Mouse (Mus musculus) c-Kit-negative CD71-positive TER-119-positive erythroid progenitor cells, embryonic 14.5 days (primary cell): ENCODE data around the gene Hcfc1r1.
A peak's percentile ranks its signal among the peaks of the same experiment; 100 is the strongest.

ENCODE experiments used
- DNase-seq: peaks from one replicate; pipeline ENCODE4 v3.0.0-alpha.2; 2013; ENCODE audit warnings: low read depth, low spot score

The Hcfc1r1 gene

DNA sequence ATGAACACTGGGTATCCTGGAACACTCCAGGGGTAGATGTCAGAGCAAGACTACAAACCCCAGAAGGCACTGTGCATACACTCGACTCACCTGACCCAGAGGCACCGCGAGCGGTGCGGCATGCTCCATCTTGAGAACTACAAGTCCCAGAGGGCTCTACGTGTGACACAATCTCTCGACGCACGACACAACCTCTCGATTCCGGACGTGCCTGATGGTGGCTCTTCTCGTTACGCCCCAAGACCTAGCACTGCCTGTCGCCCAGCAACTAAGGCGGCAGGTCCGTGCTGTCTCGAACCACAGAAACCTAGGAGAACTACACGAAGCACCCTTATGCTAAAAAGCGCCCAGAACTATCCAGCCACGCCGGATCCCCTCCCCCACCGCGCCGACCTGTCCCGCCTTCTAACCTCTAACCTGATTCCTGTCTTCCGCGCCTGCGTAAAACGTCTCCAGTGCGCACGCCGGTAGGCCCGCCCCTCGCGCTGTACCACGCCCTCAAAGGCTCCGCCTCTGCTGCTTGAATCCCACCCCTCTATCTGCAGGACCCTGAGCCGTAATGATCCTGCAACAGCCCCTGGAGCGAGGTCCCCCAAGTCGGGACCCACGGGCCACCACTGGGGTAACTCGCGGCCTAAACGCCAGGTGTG is at the start of gene Hcfc1r1, which contains the start of gene Thoc6:
Gene Hcfc1r1, plus strand, starts transcription at position 173 of the 650 bp plus-strand sequence.
Gene Thoc6, minus strand, starts transcription at position 459 of the 650 bp plus-strand sequence.
- DNase-seq: peak; percentile 75

DNA sequence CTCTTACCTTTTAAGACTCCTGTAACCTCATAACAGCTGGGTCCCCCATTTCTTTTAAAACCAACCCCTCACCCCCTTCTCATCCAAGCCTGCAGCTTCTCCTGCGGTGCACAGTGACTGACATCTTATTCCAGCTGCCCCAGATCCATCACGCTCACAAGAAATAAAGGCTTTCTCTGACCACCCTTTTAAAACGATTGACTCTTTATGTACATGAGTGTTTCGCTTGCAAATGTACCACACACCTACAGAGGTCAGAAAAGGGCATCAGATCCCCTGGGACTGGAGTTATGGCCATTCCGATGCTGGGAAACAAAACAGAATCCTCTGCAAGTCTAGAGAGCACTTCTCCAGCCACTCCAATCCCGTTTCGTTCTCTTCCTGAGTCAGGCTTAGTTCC is 45.6 kb upstream of the Hcfc1r1 start:
- no peak for DNase-seq

DNA sequence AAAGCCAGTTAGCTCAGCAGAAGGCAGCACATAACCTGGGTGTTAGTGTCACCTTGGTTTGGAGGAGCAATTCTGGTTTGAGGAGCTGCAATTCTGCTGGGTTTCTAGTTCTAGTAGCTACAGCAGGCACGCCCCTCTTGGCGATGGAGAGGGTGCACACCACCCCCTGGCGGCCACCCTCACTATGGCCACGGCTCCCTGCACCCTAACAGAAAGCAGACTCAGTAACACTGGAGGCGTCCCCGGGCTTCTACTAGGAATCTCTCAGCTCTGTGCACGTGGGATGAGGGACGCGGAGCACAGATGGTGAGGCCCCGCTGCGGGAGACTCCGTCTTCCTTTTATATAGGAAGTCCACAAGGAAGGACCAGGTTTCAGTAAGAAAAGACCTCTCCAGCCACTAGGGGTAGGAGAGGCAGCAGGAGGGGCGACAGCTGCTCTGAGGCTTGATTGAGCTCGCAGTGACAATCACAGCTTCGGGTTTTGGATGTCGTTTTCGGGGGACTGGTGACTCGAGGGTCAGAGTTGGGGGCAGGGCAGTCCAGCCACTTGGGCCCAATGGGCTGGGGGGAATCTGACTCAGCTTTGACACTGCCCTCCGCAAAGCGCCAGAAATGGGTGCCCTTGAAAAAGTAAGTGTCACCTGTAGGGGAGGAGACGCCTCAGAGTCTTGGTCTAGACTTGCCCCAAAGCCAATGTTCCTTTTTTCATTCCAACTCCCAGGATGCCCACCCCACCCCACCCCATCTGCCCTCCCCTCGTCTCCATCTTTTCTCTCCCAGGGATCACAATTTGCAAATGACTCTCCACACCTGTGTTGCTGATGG is 43.0 kb upstream of the Hcfc1r1 start:
- peak; percentile 8 for DNase-seq

DNA sequence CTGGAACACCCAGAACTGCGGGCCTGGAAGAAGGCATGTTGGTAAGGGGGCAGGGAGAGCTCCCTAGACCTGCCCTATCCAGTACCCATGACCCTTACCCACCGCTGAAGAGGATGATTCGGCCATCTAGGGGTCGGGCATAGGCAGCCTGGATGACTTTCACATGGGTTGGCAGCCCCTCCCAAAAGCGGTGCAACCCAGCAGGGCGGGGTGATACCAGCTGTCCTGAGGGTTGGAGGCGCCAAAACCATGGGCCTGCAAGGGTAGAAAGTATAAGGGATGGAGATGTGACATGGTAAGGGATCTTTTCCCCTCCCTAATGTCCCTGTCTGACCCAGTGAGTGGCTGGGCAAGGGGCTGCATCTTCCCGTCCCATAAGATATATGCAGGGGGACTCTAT is 42.2 kb upstream of the Hcfc1r1 start:
- DNase-seq: no peak

DNA sequence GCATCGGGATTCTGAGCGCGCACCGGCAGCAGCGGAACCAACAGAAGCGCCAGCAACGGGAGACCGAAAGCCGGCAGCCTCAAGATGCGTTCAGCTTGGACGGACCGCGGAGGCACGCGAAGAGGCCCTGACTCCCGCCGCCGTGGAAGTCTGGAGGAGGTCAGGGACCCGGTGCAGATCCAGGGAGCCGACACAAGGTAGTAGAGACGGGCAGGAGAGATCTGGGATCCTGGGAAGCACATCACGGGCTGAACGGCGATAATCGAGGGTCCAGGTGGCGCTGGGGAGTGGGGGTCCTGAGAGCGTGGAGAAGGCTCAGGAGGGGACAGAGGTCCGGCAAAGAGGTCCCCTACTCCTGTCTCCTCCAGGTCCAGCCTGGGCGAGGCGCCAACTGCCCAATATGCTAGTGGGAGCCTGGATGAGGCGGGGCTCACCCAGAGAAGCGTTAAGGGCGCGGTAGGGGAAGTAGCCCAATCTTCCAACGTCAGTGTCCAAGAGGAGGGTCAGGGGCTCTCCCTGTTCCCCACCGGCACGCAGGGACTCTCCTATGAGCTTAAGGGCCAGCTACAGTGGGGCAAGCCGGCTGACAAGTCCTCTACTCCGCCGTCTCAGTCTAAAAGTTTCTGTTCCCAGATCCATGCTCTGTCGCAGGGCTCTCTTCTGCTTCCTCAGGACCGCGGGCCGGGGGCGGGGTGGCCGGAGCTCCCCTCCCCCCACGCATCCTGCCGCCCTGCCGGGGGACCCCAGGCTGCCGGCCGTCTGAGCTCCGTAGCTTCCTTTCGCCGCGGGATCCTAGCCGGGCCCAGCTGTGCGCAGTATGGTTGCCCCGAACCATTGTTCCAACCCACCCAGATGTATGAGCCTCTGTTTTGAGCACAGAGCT is 28.5 kb upstream of the Hcfc1r1 start, which contains the start of gene Mmp25:
Gene Mmp25, minus strand, starts transcription at position 665 of the 883 bp plus-strand sequence.
- no peak for DNase-seq

DNA sequence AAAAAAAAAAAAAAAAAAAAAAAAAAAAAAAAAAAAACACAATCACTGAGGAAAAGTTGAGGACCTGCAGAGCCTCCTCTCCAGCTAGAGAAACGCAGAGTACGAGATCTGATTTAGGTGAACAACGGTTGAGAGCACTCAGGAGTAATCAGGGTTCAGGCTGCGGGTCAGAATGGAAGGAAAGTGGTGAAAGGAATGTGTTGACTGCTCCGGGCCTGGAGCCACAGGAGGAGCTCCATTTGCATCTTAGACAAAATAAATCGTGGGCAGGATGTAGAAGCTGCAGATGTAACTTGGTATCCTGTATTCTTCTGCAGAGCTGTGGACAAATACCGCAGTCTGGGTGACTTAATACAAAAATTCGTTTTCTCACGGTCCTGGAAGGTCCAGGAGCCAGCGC is 27.5 kb upstream of the Hcfc1r1 start:
- no peak for DNase-seq

DNA sequence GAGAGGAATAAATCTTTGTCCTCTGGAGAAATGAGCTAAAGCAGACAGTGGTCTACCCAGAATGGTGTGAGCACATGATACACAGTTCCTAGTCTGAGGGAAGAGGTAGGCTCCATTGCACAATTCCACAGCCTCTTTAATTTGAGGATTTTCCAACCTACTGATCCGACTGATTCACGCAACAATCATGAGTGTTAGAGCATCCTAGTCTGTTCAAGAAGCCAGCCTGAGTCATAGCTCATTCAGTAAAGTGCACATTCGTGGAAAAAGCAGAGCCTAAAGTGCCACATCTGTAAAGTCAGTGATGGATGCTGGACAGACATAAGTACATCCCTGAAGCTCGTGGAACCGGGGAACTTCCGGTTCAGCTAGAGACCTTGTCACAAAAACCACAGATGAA is 22.0 kb upstream of the Hcfc1r1 start:
- no peak for DNase-seq

DNA sequence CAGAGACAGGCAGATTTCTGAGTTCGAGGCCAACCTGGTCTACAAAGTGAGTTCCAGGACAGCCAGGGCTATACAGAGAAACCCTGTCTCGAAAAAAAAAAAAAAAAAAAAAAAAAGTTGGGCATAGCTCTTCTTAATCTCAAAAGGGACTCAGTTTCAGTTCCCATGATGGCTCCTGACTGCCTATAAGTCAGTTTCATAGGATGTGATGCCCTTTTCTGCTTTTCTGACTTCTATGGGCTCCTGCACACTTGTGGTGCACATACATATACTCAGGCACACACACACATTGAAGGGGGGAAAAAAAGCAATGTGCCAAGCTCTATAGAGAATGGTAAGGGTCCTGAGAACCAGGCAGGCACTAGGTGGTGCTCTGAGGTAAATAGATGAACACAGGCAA is 20.1 kb upstream of the Hcfc1r1 start:
- no peak for DNase-seq

DNA sequence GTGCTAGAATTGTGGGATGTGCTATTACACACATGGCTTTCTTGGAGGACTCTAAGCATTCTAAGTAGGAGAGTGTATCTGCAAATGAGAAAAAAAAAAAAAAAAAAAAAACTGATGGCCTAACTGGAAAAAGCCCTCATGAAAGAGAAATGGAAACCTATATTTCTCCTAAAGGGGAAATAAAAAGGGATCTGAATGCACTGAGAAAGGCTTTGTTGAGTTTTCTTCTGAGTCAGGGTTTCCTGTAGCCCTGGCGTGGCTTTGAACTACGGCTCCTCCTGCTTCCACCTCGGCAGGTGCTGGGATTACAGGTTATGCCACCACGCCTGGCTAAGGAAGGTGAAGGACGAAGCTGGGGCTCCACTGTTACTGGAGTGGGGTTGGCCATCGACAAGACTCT is 19.4 kb upstream of the Hcfc1r1 start:
- no peak for DNase-seq

DNA sequence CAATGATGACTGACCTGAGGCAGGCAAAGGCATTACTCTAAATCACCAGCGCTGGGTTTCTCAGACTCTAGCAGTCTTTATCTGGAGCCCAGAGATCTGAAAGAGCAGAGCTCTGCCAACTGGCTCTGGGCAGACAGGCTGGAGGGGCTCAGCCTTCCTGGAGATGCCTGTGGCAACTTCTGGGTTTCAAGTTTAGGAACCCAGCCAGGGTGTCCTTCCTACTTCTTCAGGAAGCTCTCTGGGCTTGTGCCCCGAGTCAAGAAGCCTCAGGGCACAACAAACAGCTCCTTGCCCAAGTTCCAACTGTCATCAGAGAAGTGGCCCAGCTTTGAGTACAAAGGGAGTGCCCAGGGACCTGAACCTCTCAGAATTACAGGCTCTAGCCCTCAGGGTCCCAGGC is 19.0 kb upstream of the Hcfc1r1 start:
- no peak for DNase-seq

DNA sequence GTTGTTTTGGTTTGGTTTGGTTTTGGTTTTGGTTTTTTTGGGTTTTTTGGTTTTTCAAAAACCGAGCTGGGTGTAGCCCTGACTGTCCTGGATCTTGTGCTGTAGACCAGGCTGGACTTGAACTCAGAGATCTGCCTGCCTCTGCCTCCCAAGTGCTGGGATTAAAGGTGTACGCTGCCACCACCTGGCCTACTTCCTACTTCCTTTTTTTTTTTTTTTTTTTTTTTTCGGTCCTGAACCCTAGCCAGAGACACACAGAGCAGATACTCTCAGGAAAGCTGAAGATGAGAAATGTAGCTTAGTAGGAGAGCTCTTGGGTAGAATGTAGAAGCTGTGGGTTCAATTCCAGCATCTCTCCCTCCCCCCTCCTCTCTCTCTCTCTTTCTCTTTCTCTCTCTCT is 14.9 kb upstream of the Hcfc1r1 start:
- DNase-seq: no peak

DNA sequence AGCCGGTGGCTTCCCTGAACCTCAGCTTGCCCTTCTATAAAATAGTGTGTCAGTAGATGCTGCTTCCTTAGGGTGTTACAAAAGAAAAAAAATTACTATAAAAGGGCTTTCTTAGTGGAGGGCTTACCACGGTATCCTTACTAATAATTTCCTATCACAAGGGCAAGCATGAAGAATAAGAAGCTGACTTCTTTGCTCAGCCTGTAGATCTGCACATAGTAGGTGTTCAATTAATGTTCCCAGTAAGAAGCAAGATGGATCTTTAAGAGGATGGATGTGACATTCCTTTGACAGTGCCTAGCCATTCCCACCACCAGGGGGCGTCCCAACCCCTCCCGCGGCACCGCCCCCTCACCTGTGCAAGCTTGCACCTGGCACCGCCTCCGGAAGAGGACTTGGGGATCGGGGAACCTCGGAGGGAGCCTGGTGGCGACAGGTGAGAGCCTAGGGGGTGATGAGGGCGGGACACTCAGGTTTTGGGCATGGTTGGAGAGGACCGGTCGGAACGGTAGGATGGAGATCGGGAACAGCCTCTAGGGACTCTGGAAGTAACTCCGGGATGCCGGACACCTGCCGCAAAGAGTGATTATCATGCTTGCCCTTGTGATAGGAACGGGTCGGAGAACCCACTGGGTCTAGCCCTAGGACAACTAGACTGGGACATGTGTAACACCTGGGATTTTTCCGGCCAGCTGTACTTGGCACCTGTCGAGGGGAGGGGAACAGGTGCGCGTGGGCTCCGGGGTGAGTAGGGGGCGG is 13.1 kb upstream of the Hcfc1r1 start, which contains the start of gene Bicdl2:
Gene Bicdl2, plus strand, starts transcription at position 390 of the 759 bp plus-strand sequence.
- no peak for DNase-seq

DNA sequence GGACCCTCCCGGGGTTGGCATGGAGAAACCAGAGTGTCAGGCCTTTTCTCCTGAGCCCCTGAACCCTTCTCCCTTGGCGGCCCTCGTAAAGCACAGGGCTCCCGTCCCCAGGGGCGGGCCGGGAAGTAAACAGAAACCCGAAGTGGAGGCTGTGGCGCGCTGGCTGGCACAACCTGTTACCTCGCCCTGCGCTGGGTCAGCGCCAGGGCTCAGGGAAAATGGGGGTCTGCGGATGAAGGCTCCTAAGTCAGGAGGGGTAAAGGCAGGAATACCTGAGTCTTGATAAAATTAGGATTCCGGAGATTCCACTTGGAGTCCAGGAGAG is 12.6 kb upstream of the Hcfc1r1 start:
- DNase-seq: no peak

DNA sequence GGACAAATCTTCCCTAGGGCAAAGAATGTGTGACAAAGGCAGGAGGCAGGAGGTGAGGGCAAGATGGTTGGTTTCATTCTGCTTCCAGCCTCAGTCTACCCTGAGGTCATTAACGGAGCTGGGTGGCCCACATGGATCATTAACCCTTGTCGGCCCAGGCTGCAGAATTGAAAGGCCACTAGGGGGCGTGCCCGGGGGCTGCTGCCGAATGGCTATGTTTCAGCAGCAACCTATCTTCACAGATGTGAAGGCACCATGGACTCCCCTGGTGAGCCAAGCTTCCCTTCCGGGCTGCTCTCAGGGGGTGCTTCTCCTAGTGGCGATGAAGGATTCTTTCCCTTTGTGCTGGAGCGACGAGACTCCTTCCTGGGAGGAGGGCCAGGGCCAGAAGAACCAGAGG is 11.9 kb upstream of the Hcfc1r1 start:
- DNase-seq: no peak

DNA sequence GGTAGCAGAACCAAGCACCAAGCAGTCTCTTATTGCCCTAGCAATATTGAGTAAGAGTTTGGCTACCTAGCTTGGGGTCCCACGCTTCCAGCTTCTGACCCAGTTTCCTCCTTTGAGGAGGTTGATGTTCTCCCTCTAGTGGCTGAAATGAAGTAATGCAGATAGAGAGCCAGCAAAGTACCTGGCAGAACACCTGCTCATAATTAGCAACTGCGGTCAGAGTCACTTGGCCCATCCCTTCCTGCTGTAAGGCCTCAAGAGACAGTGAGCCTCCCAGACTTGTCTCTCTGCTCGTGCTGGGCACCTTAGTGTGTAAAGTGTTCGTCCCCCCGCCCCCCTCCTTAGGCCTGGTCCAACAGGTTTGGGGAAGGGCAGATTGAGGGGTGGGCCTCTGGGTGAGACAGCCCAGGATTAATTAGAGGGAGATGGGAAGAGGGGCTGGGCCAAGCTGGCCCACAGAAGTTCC is 8.8 kb upstream of the Hcfc1r1 start:
- DNase-seq: peak; percentile 19

DNA sequence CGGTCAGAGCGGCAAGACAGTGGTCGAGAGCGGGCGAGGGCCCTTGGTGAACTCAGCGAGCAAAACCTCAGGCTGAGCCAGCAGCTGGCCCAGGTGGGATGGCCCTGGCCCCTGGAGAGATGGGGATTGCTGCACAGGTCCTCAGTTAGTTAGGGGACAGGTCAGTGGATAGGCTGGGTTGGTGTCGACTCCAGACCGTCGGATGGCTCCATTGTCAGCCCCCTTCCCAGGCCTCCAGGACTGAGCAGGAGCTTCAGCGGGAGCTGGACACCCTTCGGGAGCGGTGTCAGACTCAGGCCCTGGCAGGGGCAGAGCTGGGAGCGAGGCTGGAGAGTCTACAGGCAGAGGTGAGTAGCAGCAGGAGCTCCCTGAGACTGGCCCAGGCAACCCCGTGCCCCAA is 7.9 kb upstream of the Hcfc1r1 start:
- DNase-seq: no peak

DNA sequence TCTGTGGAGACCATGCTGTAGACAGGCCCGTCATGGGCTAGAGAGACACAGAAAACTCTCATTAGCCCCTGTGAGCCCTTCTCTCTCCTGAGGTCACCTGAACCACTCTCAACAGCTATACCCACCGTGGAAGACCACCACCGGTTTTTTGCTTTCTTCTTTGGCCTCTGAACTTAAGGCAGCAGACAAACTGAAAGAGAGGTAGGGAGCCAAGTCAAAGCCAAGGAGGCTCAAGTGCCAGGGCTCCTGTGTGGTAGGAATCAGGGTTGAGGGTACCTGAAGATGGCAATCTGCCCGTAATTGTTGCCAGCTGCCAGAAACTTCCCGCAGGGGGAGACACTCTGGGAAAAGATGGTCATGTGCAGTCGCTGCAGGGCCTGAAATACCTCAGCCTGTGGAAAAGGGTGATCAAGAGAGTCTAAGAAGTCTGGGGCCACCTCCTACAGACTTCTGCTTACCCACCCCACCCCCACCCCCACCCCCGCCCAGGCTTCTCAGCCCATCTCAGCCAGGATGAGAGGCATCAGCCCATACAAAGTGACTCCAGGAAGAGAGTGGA is 2.8 kb upstream of the Hcfc1r1 start:
- DNase-seq: no peak

DNA sequence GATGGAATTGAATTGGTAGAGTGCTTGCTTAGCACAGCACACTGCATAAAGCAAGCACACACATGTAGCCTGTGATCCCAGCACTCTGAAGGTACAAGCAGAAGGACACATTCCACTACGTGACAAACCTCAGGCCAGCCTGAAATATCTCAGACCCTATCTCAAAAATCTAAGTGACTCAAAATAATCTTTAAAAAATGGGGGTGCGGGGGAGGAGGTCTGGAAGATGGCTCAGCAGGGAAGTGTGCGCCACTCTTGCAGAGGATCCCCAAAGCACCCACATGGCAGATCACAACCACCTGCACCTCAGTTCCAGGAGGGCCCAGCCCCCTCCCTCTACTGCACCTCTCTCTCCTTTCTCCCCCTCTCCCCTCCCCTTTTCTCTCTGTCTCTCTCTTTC is 1.9 kb upstream of the Hcfc1r1 start:
- no peak for DNase-seq

DNA sequence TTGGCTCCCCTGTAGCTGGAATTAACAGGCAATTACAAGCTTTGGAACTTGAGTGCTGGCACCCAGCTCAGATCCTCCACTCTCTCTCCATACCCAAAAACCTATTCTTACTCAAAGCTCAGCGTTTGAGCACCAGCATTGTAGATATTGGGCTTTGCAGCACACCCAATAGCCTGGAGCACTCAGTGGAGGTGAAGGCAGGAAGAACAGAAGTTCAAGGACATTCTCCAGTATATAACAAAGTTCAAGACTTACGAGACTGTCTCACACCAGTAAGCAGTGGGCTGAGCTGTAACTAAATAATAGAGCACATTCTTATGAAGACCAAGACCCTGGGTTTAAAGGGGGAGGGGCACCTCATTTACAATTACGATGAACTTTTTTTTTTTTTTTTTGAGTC is 635 bp upstream of the Hcfc1r1 start:
- DNase-seq: no peak

DNA sequence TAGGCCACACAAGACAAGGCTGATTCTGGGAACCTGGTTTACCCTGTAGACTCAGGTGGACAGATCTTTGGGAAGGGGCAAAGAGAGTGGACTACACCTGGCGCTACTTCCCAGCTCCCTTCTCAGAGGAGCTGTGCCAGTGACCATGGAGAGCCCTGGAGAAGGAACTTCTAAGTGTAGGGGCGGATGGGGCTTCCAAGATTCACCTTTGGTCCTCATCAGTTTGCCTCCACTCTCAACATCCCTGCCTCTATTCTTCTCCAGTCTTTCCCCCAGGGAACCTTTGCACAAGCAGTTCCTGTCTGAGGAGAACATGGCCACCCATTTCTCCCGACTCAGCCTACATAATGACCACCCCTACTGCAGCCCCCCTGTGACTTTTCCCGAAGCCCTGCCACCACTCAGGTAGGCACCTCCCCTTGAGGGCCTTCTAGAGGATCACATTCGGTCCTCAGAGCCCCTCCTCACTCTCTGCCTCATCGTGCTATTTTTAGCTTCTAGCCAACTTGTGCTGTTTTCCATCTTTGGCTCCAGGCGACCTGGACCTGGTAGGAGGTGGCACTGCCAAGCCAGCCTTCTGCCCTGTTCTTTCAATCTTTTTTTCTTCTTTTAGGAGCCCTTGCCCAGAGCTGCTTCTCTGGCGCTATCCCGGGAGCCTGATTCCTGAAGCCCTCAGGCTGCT is 1.0 kb downstream of the Hcfc1r1 start:
- no peak for DNase-seq
